Mouse (Mus musculus) lung, embryonic 15.5 days (tissue): ENCODE results near the gene Kcne2. TPM values are rescaled to one million over a fixed set of nuclear protein-coding genes. Genes with fewer than 3 reads are reported as not detected.

Source experiments
- ATAC-seq: fragments of 200-750 bp; cut with Nextera tagmentation; 2 replicates; pipeline ENCODE4 v1.8.0; 2017; ENCODE audit warnings: moderate number of reproducible peaks, borderline replicate concordance; ENCODE audit not compliant: low FRiP score, low TSS enrichment; ENCODE audit errors: extremely low read depth
- H3K27ac ChIP-seq: fragments of 300-500 bp; sonication (generic); 2 replicates; pipeline ENCODE4 v1.5.1; 2015; ENCODE audit warnings: moderate library complexity, mild to moderate bottlenecking, inconsistent platforms
- H3K27me3 ChIP-seq: fragments of 300-500 bp; sonication (generic); 2 replicates; pipeline ENCODE4 v1.6.1; 2015; ENCODE audit warnings: inconsistent platforms
- H3K36me3 ChIP-seq: fragments of 300-500 bp; sonication (generic); 2 replicates; pipeline ENCODE4 v1.6.1; 2015; ENCODE audit warnings: inconsistent platforms
- H3K4me1 ChIP-seq: fragments of 300-500 bp; sonication (generic); 2 replicates; pipeline ENCODE4 v1.6.1; 2015; ENCODE audit warnings: inconsistent platforms
- H3K4me2 ChIP-seq: fragments of 300-500 bp; sonication (generic); 2 replicates; pipeline ENCODE4 v1.6.1; 2015; ENCODE audit warnings: inconsistent platforms, mild to moderate bottlenecking, moderate library complexity
- H3K4me3 ChIP-seq: fragments of 300-500 bp; sonication (generic); 2 replicates; pipeline ENCODE4 v1.5.1; 2015; ENCODE audit warnings: mild to moderate bottlenecking, inconsistent platforms
- H3K9ac ChIP-seq: fragments of 300-500 bp; sonication (generic); 2 replicates; pipeline ENCODE4 v1.6.1; 2015; ENCODE audit warnings: inconsistent platforms
- H3K9me3 ChIP-seq: fragments of 300-500 bp; sonication (generic); 2 replicates; pipeline ENCODE4 v1.6.1; 2016; ENCODE audit warnings: inconsistent platforms
- WGBS: fragments of 180-500 bp; shearing (Covaris S2); methylation state at CpG from one replicate; pipeline ENCODE4 v1.1.7; 2015; 5-methylcytosine and 5-hydroxymethylcytosine counted together
- polyA plus RNA-seq: library from polyadenylated mRNA; unstranded; fragments of >200 nt; fragmentation: Nextera tagmentation; extraction: Ambion mirVana; gene quantifications from 2 replicates; pipeline ENCODE4 v1.2.1, GENCODE M21; 2015

Gene Kcne2
- polyA plus RNA-seq, result 0.63 and 0.81 TPM in 2 replicates

GRCm38 (mm10) chr16:92292101-92292500 is at the start of gene Kcne2:
Gene Kcne2 (plus strand): TSS chr16:92292389.
- no peak within 1 kb of the TSS for H3K27ac ChIP-seq
- H3K4me2 ChIP-seq, result no peak within 1 kb of the TSS
- H3K9ac ChIP-seq, result no peak within 1 kb of the TSS
- no peaks in the 10 kb centered on the region for H3K36me3 ChIP-seq
- no peak within 1 kb of the TSS for H3K4me3 ChIP-seq
- H3K9me3 ChIP-seq, result no peaks in the 10 kb centered on the region
- ATAC-seq, result no peak
- WGBS, result 39% methylated on average over 10 of the region's 10 CpGs
- H3K4me1 ChIP-seq, result peaks cover 13% of the 10 kb centered on the region; the same call in 1 of the 2 replicates
- no peaks in the 10 kb centered on the region for H3K27me3 ChIP-seq

DNA sequence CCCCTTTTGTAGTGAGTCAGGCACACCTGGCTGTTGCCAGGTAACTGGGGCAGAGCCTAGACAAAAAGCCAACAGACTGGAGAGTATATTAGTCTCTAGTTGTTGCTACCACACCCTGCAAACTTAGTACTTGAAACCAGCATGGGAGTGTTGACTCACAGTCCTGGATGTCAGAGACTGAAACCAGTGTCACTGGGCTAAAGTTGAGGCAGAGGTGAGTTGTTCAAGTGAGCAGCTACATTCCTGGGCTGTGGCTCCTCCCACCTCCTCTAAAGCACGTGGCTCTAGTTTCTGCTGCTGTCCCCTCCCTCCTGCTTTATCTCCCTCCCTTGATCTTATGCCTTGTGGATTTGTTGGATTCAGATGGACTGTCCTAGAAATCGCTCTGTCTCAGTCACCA is 46.3 kb upstream of the Kcne2 start:
- Histone ChIP-seq H3K4me3 (no peak overlapping the region), H3K27me3 (no peaks in the 10 kb centered on the region), H3K9ac (no peak overlapping the region), H3K4me2 (no peak overlapping the region), H3K27ac (no peak overlapping the region), H3K36me3 (no peaks in the 10 kb centered on the region), H3K9me3 (no peaks in the 10 kb centered on the region), H3K4me1 (0 out of 2 replicates have a peak, but pooled peaks cover 7% of the 10 kb centered on the region)
- WGBS, result 27% methylated on average over 2 of the region's 2 CpGs
- no peak; the same call in 1 of the 2 replicates for ATAC-seq

DNA sequence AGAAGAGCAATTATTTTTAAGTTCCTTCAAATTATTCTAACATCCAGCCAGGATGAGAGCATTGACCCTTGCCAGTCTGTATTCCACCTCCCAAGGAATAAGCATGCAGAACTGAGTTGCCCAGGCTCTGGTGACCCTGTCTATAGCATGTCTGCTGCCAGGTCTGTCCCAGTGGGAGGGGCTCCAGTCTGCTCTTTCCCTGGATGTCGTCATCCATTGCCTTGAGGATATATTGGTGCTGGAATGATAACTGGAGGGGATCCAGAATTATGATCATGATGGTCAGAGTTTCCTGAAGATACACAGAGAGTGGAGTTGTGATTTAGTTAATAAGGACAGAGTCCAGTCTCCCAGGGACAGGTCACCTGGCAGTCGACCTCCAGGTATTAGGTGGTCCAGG is 45.2 kb upstream of the Kcne2 start:
- WGBS, result 47% methylated on average over 2 of the region's 2 CpGs
- Histone ChIP-seq H3K4me1 (0 out of 2 replicates have a peak, but pooled peaks cover 7% of the 10 kb centered on the region), H3K9me3 (no peaks in the 10 kb centered on the region), H3K9ac (no peak overlapping the region), H3K4me3 (no peak overlapping the region), H3K4me2 (no peak overlapping the region), H3K36me3 (no peaks in the 10 kb centered on the region), H3K27me3 (no peaks in the 10 kb centered on the region), H3K27ac (no peak overlapping the region)
- no peak for ATAC-seq

DNA sequence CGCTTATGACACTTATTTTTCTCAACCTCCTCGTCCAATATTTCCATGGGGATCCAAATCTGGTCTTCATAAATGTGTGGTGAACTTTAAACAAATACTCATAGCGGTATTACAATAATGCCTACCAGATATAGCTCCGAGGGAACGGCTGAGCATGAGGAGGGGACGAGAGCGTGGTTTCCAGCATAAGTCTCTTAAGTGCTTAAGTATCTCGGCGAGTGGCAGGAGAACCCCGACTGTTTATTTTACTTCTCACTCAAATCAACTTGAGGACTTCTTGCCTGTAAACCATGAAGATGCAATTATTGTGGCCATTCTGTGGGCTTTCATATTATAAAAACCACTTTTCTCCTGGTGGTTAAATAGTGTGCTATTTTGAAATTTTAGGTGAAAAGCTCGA is 44.5 kb upstream of the Kcne2 start:
- H3K9me3 ChIP-seq, result no peaks in the 10 kb centered on the region
- no peak overlapping the region for H3K27ac ChIP-seq
- H3K4me1 ChIP-seq, result 0 out of 2 replicates have a peak, but pooled peaks cover 7% of the 10 kb centered on the region
- no peak for ATAC-seq
- WGBS, result 22% methylated on average over 11 of the region's 11 CpGs
- no peak overlapping the region for H3K9ac ChIP-seq
- no peak overlapping the region for H3K4me3 ChIP-seq
- no peaks in the 10 kb centered on the region for H3K27me3 ChIP-seq
- 0 out of 2 replicates have a peak overlapping the region, but pooled peaks have one; percentile 1 for H3K4me2 ChIP-seq
- H3K36me3 ChIP-seq, result no peaks in the 10 kb centered on the region

DNA sequence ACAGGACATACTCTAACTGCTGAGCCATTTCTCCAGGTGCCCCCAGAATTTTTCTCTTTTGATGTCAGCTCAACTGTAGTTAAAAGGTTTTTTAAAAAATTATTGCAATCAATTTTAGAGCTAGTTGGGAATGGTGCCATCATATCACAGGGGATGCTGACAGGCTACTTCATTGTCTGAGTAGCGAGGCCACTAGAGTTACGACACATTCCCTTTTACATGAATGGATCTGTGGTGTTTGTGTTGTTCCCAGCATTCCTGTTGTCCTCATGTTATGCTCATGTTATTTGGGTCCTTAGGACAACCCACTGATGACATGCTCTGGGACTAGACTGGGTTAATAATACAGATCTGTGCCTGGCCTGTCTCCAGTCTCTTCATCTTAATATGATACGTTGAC is 42.5 kb upstream of the Kcne2 start:
- no peak overlapping the region for H3K4me2 ChIP-seq
- no peak overlapping the region for H3K4me3 ChIP-seq
- peaks cover 5% of the 10 kb centered on the region; the same call in 1 of the 2 replicates for H3K27me3 ChIP-seq
- no peak overlapping the region for H3K27ac ChIP-seq
- H3K36me3 ChIP-seq, result no peaks in the 10 kb centered on the region
- WGBS, result 69% methylated on average over 3 of the region's 3 CpGs
- no peak for ATAC-seq
- 0 out of 2 replicates have a peak, but pooled peaks cover 7% of the 10 kb centered on the region for H3K4me1 ChIP-seq
- no peak overlapping the region for H3K9ac ChIP-seq
- H3K9me3 ChIP-seq, result no peaks in the 10 kb centered on the region

- WGBS, result 82% methylated on average over 5 of the region's 5 CpGs
- no peak overlapping the region for H3K4me3 ChIP-seq
- peaks cover 5% of the 10 kb centered on the region; the same call in 1 of the 2 replicates for H3K27me3 ChIP-seq
- H3K4me2 ChIP-seq, result no peak overlapping the region
- no peaks in the 10 kb centered on the region for H3K36me3 ChIP-seq
- no peak for ATAC-seq
- H3K9ac ChIP-seq, result no peak overlapping the region
- H3K4me1 ChIP-seq, result 0 out of 2 replicates have a peak, but pooled peaks cover 7% of the 10 kb centered on the region
- no peak overlapping the region for H3K27ac ChIP-seq
- H3K9me3 ChIP-seq, result no peaks in the 10 kb centered on the region
Observed at GRCm38 (mm10) chr16:92250452-92250851, 41.7 kb upstream of the Kcne2 start.

- WGBS, result 62% methylated on average over 3 of the region's 3 CpGs
- H3K27me3 ChIP-seq, result peaks cover 5% of the 10 kb centered on the region; the same call in 1 of the 2 replicates
- no peaks in the 10 kb centered on the region for H3K36me3 ChIP-seq
- H3K4me2 ChIP-seq, result no peak overlapping the region
- H3K9ac ChIP-seq, result no peak overlapping the region
- H3K27ac ChIP-seq, result no peak overlapping the region
- H3K4me1 ChIP-seq, result no peaks in the 10 kb centered on the region
- no peaks in the 10 kb centered on the region for H3K9me3 ChIP-seq
- no peak for ATAC-seq
- no peak overlapping the region for H3K4me3 ChIP-seq
Observed at GRCm38 (mm10) chr16:92254316-92254715, 37.9 kb upstream of the Kcne2 start.

GRCm38 (mm10) chr16:92267861-92268260 is 24.3 kb upstream of the Kcne2 start:
- peak; percentile 86 for ATAC-seq

DNA sequence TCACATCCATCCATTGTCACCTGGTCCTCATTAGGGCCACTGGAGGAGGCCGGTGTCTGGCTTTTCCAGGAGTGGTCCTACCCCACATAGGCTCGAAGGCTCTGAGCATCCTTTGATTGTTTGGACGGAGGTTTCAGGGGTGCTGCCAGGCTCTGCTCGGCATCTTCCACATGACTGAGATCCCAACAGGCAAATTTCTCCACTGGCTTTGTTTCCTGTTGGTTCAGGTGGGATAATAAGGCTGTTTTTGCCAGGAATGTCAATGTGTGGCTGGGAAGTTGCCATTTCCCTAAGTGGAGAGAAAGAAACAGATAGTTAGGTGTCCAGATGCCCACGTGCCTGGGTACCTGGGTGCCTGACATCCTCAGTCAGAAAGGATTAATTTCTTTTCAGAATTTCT is 17.7 kb upstream of the Kcne2 start:
- Histone ChIP-seq H3K36me3 (no peaks in the 10 kb centered on the region), H3K4me2 (no peak overlapping the region), H3K27me3 (0 out of 2 replicates have a peak, but pooled peaks cover 1% of the 10 kb centered on the region), H3K9me3 (no peaks in the 10 kb centered on the region), H3K4me1 (no peaks in the 10 kb centered on the region), H3K4me3 (no peak overlapping the region), H3K9ac (no peak overlapping the region), H3K27ac (no peak overlapping the region)
- no peak for ATAC-seq
- WGBS, result 79% methylated on average over 5 of the region's 5 CpGs

More at GRCm38 (mm10) chr16:92267861-92268260, 24.3 kb upstream of the Kcne2 start:
- Histone ChIP-seq H3K4me3 (no peak overlapping the region), H3K9me3 (no peaks in the 10 kb centered on the region), H3K27ac (no peak overlapping the region), H3K4me1 (0 out of 2 replicates have a peak, but pooled peaks cover 6% of the 10 kb centered on the region), H3K27me3 (0 out of 2 replicates have a peak, but pooled peaks cover 3% of the 10 kb centered on the region), H3K36me3 (no peaks in the 10 kb centered on the region), H3K9ac (no peak overlapping the region), H3K4me2 (peak overlapping the region; percentile 35; the same call in 1 of the 2 replicates)
- 34% methylated on average over 12 of the region's 12 CpGs for WGBS

GRCm38 (mm10) chr16:92275526-92275925 is 16.7 kb upstream of the Kcne2 start:
- Histone ChIP-seq H3K27me3 (no peaks in the 10 kb centered on the region), H3K36me3 (no peaks in the 10 kb centered on the region), H3K9ac (no peak overlapping the region), H3K27ac (no peak overlapping the region), H3K4me1 (no peaks in the 10 kb centered on the region), H3K4me3 (no peak overlapping the region), H3K4me2 (no peak overlapping the region), H3K9me3 (no peaks in the 10 kb centered on the region)
- ATAC-seq, result no peak
- 66% methylated on average over 4 of the region's 4 CpGs for WGBS

- WGBS, result 78% methylated on average over 5 of the region's 5 CpGs
- H3K27ac ChIP-seq, result no peak overlapping the region
- H3K27me3 ChIP-seq, result peaks cover 11% of the 10 kb centered on the region; the same call in 1 of the 2 replicates
- 0 out of 2 replicates have a peak, but pooled peaks cover 6% of the 10 kb centered on the region for H3K4me1 ChIP-seq
- no peak overlapping the region for H3K9ac ChIP-seq
- no peak for ATAC-seq
- no peak overlapping the region for H3K4me3 ChIP-seq
- H3K4me2 ChIP-seq, result no peak overlapping the region
- no peaks in the 10 kb centered on the region for H3K36me3 ChIP-seq
- no peaks in the 10 kb centered on the region for H3K9me3 ChIP-seq
Observed at GRCm38 (mm10) chr16:92282671-92283070, 9.5 kb upstream of the Kcne2 start.

DNA sequence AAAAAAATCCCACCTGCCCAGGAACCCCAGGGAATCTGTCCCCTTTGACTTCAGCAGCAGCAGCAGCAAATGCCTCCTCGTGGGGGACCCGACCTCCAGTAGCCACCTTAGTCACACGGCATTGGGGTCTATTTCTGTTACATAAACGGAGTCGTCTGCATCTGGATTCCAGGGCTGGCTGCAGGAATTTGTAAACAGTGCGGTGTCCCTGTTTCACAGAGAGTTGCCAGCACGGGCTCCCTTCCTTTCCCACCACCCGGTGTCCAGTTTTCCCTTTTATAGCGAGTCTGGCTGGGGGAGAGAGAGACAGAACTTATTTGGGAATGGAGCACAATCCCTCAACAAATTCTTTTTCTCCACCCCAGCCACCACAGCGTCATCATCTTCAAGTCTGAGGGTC is 7.1 kb upstream of the Kcne2 start:
- H3K36me3 ChIP-seq, result no peaks in the 10 kb centered on the region
- ATAC-seq, result no peak; the same call in 1 of the 2 replicates
- no peaks in the 10 kb centered on the region for H3K9me3 ChIP-seq
- H3K9ac ChIP-seq, result no peak overlapping the region
- no peak overlapping the region; the same call in 1 of the 2 replicates for H3K4me2 ChIP-seq
- no peak overlapping the region for H3K4me3 ChIP-seq
- peaks cover 11% of the 10 kb centered on the region; the same call in 1 of the 2 replicates for H3K27me3 ChIP-seq
- 0 out of 2 replicates have a peak, but pooled peaks cover 6% of the 10 kb centered on the region for H3K4me1 ChIP-seq
- WGBS, result 18% methylated on average over 10 of the region's 10 CpGs
- H3K27ac ChIP-seq, result no peak overlapping the region
